Mouse (Mus musculus) mouse embryonic stem cell (cell line): ENCODE measurements around the gene Kcnh2.

Source experiments
- in situ Hi-C, 2 experiments: fragments of 300-500 bp; cut with MboI; formaldehyde crosslinking; loops; 1 replicate in 1 of 2; 3 replicates in 1 of 2; pipeline ENCODE4 v1.14.3; 2019 to 2020; ENCODE audit warnings: low sequenced_read_pairs in 2 of 2, low pct_unique_long_range_greater_than_20kb in 1 of 2, mixed read lengths in 1 of 2; ENCODE audit not compliant: unreplicated experiment in 1 of 2

Gene Kcnh2

GRCm38 (mm10) chr5:24381486-24381885 is 30.1 kb upstream of the Kcnh2 start:
- in situ Hi-C loops, result no loop called here

DNA sequence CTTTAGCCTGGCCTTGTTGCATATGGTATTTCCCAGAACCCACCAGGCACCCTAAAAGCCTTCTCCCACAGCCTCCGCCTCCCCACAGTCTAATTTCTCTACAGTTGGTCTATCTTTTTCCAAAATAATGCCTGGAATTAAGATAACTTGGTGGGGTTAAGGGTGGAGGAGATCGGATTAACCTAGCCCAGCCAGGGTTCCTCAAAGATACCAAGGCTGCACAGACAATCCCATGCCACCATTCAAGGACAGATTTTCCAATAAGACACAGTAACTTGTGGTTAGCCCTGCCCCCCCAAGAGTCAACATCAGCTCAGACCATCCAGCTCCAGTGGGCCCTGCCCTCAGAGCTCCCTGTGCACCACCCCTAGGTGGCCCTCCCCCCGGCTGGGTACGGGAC is 29.1 kb upstream of the Kcnh2 start:
- in situ Hi-C loops, result no loop called here

- in situ Hi-C loops, result no loop called here
Measured at GRCm38 (mm10) chr5:24379501-24379900, 28.1 kb upstream of the Kcnh2 start.

- in situ Hi-C loops, result no loop called here
Measured at GRCm38 (mm10) chr5:24378700-24379099, 27.3 kb upstream of the Kcnh2 start.

- in situ Hi-C loops, result no loop called here
Measured at GRCm38 (mm10) chr5:24374666-24375328, 23.4 kb upstream of the Kcnh2 start.

GRCm38 (mm10) chr5:24374216-24374615 is 22.8 kb upstream of the Kcnh2 start:
- in situ Hi-C loops, result no loop called here

GRCm38 (mm10) chr5:24373807-24374206 is 22.4 kb upstream of the Kcnh2 start:
- in situ Hi-C loops, result no loop called here

- in situ Hi-C loops, result no loop called here
Measured at GRCm38 (mm10) chr5:24369767-24370166, 18.4 kb upstream of the Kcnh2 start.

DNA sequence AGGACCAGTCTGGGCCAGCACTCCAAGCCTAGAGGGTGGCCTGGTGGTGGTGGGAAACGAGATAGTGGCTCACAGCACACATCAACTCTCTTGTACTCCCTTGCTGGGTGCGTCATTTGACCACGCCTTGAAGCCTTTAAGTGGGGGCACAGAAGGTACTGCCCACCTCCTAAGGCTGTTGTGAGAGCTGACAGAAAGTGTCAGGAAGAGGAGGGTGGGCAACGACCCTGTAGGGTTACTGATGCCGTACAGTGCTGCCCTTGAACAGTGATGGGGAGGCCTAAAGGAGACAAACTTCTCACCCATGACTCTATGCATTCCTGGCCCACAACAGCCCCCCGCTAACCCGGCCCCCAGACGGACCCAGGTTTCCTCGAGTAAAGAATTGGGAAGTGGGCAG is 15.0 kb upstream of the Kcnh2 start:
- in situ Hi-C loops, result no loop called here

- in situ Hi-C loops, result no loop called here
Measured at GRCm38 (mm10) chr5:24365528-24365927, 14.1 kb upstream of the Kcnh2 start.

DNA sequence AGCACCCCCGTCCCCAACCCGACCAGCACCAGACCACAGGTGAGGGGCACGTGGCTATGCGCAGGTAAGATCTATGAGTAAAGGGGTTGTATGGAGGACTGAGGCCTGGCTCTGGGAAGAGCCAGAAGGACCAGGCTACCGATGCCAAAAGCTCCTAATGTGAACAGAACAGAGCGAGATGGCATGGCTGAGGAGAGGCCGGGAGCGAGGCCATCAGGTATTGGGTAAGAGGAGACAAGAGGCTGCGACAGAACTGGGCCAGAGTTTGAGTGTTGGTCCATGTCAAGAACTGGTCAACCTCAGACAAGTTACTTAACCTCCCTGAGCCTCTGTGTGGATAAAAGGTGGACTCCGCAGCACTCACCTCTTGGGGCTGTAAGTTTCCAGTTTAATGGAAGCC is 13.6 kb upstream of the Kcnh2 start:
- in situ Hi-C loops, result no loop called here

GRCm38 (mm10) chr5:24364508-24364907 is 13.1 kb upstream of the Kcnh2 start, which contains the start of gene Nos3:
Gene Nos3, plus strand, starts transcription at chr5:24364810.
- in situ Hi-C loops, result no loop called here

DNA sequence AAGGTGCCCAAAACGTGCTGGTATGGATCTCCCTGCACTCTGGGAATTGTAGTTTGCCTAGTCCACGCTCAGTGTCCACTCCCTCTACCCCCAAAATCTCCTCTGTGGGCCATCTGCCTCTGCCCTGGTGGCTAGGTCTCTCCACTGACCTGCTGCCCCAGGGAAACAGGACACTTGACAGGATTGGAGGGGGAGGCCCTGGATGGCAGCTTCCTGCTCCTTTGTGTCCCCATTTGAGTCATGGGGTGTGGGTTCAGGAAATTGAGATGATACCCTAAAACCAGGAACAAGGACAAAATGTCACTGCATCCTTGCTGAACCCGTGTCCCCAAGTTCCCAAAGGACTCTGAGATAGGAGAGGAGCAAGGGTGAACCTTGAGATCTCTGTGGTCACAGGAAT is 12.7 kb upstream of the Kcnh2 start:
- in situ Hi-C loops, result no loop called here

DNA sequence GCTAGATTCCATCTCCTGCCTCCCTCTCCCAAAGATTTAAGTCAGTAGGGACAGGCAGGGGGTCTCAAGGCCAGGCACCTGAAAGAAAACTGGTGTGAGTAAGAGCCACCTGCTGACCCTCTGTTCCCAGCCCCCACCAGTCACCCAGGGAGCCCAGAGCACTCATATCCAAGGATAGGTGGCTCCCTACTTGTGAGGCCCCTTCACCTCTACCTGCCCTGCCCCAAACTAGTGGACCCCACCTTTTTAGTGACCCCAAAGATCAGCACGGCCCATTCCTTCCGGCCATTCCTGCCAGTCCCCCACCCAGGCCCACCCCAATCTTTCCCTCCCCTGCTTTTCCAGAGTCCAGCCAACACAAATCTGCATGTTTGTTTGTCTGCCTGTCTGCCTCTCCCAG is 12.1 kb upstream of the Kcnh2 start:
- in situ Hi-C loops, result no loop called here

DNA sequence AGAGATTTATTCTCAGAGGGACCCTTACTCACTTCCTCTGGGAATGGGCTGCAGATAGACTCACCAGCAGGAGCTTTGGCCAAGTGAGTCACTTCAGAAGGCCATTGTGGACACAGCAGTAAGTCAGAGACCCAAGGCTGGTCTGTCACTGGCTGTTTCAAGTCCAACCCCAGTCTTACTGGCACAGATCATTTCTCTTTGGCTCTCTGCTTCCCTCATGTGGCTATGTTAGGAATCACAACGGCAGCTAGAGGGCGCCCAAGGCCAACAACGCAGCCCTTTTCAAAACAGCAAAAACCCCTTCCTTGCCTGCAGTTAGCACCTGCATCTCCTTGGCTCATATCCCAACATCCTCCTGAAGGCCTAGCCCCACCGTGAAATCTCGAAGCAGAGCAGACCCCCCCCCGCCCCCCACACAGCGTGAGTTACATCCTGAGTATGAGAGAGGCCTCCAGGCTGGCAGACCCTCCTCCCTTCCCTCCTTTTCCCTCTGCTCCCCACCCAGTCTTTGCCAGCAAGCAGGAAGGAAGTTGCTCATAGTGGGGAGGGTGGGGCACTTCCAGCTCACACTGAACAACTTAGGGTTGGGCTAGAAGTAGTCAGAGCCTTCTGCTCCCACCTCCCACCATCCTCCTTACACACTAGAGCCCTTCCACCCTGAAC is 9.5 kb upstream of the Kcnh2 start:
- in situ Hi-C loops, result no loop called here

- in situ Hi-C loops, result no loop called here
Measured at GRCm38 (mm10) chr5:24357461-24357860, 6.1 kb upstream of the Kcnh2 start.

GRCm38 (mm10) chr5:24356764-24357163 is 5.4 kb upstream of the Kcnh2 start:
- in situ Hi-C loops, result no loop called here

GRCm38 (mm10) chr5:24353327-24353726 is 1.9 kb upstream of the Kcnh2 start:
- in situ Hi-C loops, result no loop called here

DNA sequence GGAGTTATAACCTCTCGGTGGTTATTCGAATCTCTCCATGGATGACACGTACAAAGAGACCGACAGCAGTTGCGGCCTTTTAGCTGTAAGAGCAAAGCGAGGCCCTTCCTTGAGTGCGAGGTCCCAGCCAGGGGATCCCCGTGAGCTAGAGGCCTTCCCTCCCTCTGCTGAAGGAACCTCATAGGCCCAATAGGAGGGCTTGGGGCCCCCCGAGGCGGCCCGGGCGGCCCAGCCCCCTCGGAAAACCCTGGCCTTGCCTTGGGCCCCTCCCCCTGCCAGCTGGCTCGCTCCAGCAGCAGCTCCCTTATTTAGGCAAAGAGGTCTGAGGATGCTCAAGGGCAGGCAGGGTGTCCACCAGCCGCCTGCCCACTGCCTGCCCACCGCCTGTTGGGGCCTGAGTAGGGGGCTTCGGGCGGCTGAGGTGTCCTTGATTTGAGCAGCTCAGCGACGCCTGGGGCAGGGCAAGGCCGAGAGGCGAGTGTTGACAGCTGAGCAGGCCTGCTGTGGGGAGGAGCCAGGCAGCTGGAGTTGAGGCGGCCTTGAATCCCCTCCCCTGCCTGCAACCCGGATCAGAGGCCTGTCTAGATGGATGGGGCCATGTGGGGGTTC is 951 bp upstream of the Kcnh2 start:
- in situ Hi-C loops, result no loop called here

DNA sequence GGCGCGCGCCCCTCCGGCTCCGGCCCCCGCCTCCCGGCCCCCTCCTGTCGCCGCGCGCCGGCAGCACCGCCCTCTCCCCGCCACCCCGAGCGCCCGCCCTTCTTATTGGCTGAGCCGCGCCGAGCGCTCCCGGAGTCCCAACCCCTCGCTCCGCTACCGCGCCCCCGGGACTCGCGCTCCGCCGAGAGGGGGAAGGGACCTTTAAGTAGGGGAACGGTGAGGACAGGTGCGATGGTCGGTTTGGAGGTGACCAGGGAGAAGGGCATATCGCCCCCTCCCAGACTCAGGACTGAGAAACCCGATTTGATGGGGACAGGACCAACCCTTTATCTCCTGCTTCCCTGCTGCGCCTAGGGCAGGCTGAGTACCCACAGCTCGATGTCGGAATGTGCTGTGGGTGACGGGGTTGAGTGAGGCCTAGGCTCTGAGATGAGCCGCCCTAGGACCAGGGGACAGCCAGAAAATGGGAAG is 332 bp upstream of the Kcnh2 start:
- in situ Hi-C loops, result no loop called here
